Mouse (Mus musculus): ENCODE measurements around the gene Gabra4. TPM values are rescaled to one million over a fixed set of nuclear protein-coding genes. Genes with fewer than 3 reads are reported as not detected.

Gabra4 gene
- polyA plus RNA-seq, 1 experiment from 2014 or later, result 2.2 TPM

Other genes with a start within 250 kb of the Gabra4 start
- gene Cox7b2, start 110.1 kb downstream of the Gabra4 start, polyA plus RNA-seq (2016; fragmentation: Nextera tagmentation; extraction: Ambion mirVana), result not detected in 2 replicates
- gene Gabrb1, start 195 bp downstream of the Gabra4 start, polyA plus RNA-seq (2016; fragmentation: Nextera tagmentation; extraction: Ambion mirVana), result 2.1 and 2.3 TPM in 2 replicates

Data from midbrain, embryonic 12.5 days (tissue).